Mouse (Mus musculus): ENCODE data around the gene Nt5c2. TPM values are rescaled to one million over a fixed set of nuclear protein-coding genes. Genes with fewer than 3 reads are reported as not detected.

Gene Nt5c2
- polyA plus RNA-seq, 1 experiment from 2014 or later: 107 TPM

DNA sequence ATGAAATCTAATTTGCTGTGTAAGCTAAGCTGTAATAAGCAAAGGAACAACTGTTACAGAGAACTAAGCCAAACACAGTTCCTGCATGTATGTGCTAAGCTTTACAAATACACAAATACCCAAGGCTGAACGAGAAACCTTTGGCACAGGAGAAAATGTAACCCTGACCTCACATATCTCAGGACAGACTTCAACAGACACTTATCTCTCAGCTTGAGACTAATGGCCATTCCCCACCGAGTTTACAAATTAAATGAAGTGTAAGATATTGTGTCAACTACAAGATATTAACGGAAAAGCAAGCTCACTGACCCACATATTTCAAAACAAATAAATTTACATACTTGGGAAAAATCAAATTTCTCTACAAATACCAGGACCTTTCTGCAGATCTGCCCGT lies 86.8 kb downstream of the Nt5c2 start:
- no peak for ATAC-seq (replicated peaks; ENCODE audit: low FRiP score)
- Histone ChIP-seq H3K4me2 (no peak overlapping the region), H3K4me3 (ENCODE audit: low read depth, low read length) (no peak overlapping the region), H3K27me3 (replicated peaks; ENCODE audit: control insufficient read depth, insufficient read depth, low read length) (no peaks in the 10 kb centered on the region), H3K4me1 (replicated peaks; ENCODE audit: control insufficient read depth, insufficient read depth, low read length) (peaks cover 18% of the 10 kb centered on the region), H3K9me3 (ENCODE audit: control insufficient read depth, low read length) (no peaks in the 10 kb centered on the region), H3K9ac (ENCODE audit: low read depth, low read length) (no peak overlapping the region), H3K36me3 (ENCODE audit: control insufficient read depth, insufficient read depth, low read length) (no peaks in the 10 kb centered on the region), H3K27ac (ENCODE audit: low read depth, low read length) (no peak overlapping the region)
- WGBS: 52% methylated on average over 4 of the region's 4 CpGs
- no peak for DNase-seq (ENCODE audit: low spot score)

DNA sequence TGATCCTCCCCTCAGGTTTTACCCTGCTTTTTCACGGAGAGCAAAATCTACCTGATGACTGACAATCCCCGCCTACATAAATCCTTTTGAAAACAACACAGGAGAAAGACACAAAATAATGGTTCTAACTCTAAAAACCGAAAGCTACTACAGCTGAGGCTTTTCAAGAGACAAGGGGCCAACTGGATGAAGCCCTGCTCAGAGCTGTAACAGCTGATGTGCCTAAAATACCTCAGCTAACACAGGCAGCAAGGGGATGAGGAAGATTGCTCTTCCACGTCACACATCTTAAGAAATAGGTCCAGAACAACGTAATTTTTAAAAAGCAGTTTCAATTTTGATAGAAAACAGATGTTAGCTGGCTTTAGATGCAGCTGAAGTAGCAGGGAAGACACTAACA lies 88.0 kb downstream of the Nt5c2 start:
- Histone ChIP-seq H3K4me3 (ENCODE audit: low read depth, low read length) (no peak overlapping the region), H3K36me3 (ENCODE audit: control insufficient read depth, insufficient read depth, low read length) (no peaks in the 10 kb centered on the region), H3K9me3 (ENCODE audit: control insufficient read depth, low read length) (no peaks in the 10 kb centered on the region), H3K9ac (ENCODE audit: low read depth, low read length) (no peak overlapping the region), H3K4me2 (no peak overlapping the region), H3K27ac (ENCODE audit: low read depth, low read length) (no peak overlapping the region), H3K27me3 (replicated peaks; ENCODE audit: control insufficient read depth, insufficient read depth, low read length) (no peaks in the 10 kb centered on the region), H3K4me1 (replicated peaks; ENCODE audit: control insufficient read depth, insufficient read depth, low read length) (peaks cover 11% of the 10 kb centered on the region)
- ATAC-seq (replicated peaks; ENCODE audit: low FRiP score) (no peak), DNase-seq (ENCODE audit: low spot score) (no peak)
- 64% methylated on average over 5 of the region's 5 CpGs for WGBS

DNA sequence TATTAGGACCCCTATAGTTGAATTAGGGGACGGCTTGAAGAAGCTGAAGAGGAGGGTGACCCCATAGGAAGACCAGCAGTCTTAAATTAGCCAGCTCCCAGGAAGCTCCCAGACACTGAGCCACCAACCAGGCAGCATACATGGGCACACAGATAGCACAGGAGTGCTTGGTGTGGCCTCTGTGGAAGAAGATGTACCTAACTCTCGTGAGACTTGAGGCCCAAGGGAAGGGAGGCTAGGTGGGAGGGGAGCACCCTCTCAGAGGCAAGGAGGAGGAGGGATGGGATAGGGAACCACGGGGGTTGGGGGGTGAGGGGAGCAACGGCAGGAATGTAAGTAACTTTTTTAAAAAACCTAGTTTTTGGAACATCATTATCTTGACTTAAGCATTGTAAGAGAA lies 88.6 kb downstream of the Nt5c2 start:
- 45% methylated on average over 4 of the region's 4 CpGs for WGBS
- H3K27ac ChIP-seq (ENCODE audit: low read depth, low read length): no peak overlapping the region

DNA sequence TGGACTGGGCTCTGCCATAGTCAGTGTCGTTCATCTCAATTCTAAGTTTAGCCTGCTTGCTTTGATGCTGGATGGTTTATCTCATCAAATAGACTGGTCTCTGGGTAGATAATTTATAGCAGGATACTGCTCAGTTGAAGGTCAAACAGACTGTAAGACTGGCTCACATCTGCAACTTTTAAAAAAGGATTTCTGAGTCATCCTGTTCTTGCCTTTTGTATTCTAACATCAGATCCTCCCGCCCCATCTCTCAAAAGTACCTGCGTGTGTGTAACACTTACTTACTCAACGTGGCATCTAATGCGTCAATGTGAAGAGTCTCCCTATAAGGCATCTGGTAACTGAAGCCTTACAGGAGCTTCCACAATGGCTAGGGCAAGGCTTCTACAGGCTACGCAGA lies 94.4 kb downstream of the Nt5c2 start:
- H3K4me3 ChIP-seq (ENCODE audit: low read depth, low read length): no peak overlapping the region
- no peaks in the 10 kb centered on the region for H3K36me3 ChIP-seq (ENCODE audit: control insufficient read depth, insufficient read depth, low read length)
- ATAC-seq (replicated peaks; ENCODE audit: low FRiP score) (no peak), DNase-seq (ENCODE audit: low spot score) (no peak)
- no peak overlapping the region for H3K9ac ChIP-seq (ENCODE audit: low read depth, low read length)
- no peak overlapping the region for H3K4me2 ChIP-seq
- WGBS: 76% methylated on average over 6 of the region's 6 CpGs
- H3K9me3 ChIP-seq (ENCODE audit: control insufficient read depth, low read length): no peaks in the 10 kb centered on the region
- H3K4me1 ChIP-seq (replicated peaks; ENCODE audit: control insufficient read depth, insufficient read depth, low read length): no peaks in the 10 kb centered on the region
- no peaks in the 10 kb centered on the region for H3K27me3 ChIP-seq (replicated peaks; ENCODE audit: control insufficient read depth, insufficient read depth, low read length)
- no peak overlapping the region for H3K27ac ChIP-seq (ENCODE audit: low read depth, low read length)

More for the DNA sequence above, 88.6 kb downstream of the Nt5c2 start:
- H3K4me2 ChIP-seq: no peak overlapping the region
- ATAC-seq (replicated peaks; ENCODE audit: low FRiP score): peak; percentile 68; the same call in 1 of the 2 replicates
- no peak for DNase-seq (ENCODE audit: low spot score)
- no peaks in the 10 kb centered on the region for H3K27me3 ChIP-seq (replicated peaks; ENCODE audit: control insufficient read depth, insufficient read depth, low read length)
- H3K9ac ChIP-seq (ENCODE audit: low read depth, low read length): no peak overlapping the region
- peaks cover 11% of the 10 kb centered on the region for H3K4me1 ChIP-seq (replicated peaks; ENCODE audit: control insufficient read depth, insufficient read depth, low read length)
- no peaks in the 10 kb centered on the region for H3K9me3 ChIP-seq (ENCODE audit: control insufficient read depth, low read length)
- H3K4me3 ChIP-seq (ENCODE audit: low read depth, low read length): no peak overlapping the region
- H3K36me3 ChIP-seq (ENCODE audit: control insufficient read depth, insufficient read depth, low read length): no peaks in the 10 kb centered on the region

DNA sequence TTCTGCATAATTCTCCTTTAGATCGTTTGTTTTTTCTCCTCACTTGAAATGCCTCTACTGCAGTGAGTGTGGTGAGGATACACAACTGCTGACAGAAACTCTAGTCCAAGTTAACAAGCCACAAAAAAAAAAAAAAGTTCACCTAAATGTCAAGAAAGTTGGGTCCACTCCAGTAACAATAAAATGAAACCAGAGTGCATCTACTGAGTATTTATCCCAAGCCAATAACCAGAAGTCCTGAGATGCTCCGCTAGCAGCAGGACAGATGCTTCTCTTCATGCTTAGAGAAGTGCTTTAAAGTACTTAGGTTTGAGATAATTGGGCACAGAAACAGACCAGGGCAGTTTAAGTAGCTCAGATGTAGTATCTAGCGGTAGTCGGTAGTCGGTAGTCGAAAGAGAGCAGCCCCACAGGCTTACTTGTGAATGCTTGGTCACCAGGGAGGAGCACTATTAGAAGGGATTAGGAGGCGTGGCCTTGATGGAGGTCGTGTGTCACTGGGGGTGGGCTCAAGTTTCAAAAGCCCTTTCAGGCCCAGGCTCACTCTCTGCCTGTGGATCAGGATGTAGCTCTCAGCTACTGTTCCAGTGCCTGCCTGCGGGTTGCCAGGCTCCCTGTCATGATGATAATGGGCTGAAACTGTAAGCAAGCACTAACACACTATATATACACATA lies 99.4 kb downstream of the Nt5c2 start:
- peaks cover 8% of the 10 kb centered on the region for H3K4me1 ChIP-seq (replicated peaks; ENCODE audit: control insufficient read depth, insufficient read depth, low read length)
- 76% methylated on average over 9 of the region's 9 CpGs for WGBS
- H3K36me3 ChIP-seq (ENCODE audit: control insufficient read depth, insufficient read depth, low read length): no peaks in the 10 kb centered on the region
- H3K27ac ChIP-seq (ENCODE audit: low read depth, low read length): no peak overlapping the region
- H3K9ac ChIP-seq (ENCODE audit: low read depth, low read length): no peak overlapping the region
- H3K4me3 ChIP-seq (ENCODE audit: low read depth, low read length): no peak overlapping the region
- H3K4me2 ChIP-seq: no peak overlapping the region
- DNase-seq (ENCODE audit: low spot score) (no peak), ATAC-seq (replicated peaks; ENCODE audit: low FRiP score) (no peak)
- H3K27me3 ChIP-seq (replicated peaks; ENCODE audit: control insufficient read depth, insufficient read depth, low read length): no peaks in the 10 kb centered on the region
- no peaks in the 10 kb centered on the region for H3K9me3 ChIP-seq (ENCODE audit: control insufficient read depth, low read length)

DNA sequence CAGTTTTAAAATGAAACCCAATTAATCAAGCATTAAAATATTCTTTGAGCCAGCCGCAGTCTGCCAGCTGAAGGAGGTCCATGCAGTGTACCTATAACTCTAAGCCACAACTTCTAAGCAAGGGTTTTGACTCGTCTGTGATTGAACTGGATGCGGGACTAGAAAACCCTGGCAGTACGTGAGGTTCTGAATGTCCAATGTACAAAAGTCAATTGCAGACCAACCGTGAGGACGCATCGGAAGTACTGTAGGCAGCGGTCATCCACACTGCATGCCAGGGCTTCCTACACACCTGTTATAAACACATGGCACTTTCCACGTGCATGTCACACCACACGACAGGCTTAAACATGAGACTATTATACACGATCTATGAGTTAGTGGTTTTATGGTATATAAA lies 101.3 kb downstream of the Nt5c2 start:
- 93% methylated on average over 11 of the region's 11 CpGs for WGBS
- Histone ChIP-seq H3K27ac (ENCODE audit: low read depth, low read length) (no peak overlapping the region), H3K4me2 (no peak overlapping the region), H3K27me3 (replicated peaks; ENCODE audit: control insufficient read depth, insufficient read depth, low read length) (no peaks in the 10 kb centered on the region), H3K4me3 (ENCODE audit: low read depth, low read length) (no peak overlapping the region), H3K9me3 (ENCODE audit: control insufficient read depth, low read length) (no peaks in the 10 kb centered on the region), H3K9ac (ENCODE audit: low read depth, low read length) (no peak overlapping the region), H3K36me3 (ENCODE audit: control insufficient read depth, insufficient read depth, low read length) (no peaks in the 10 kb centered on the region), H3K4me1 (replicated peaks; ENCODE audit: control insufficient read depth, insufficient read depth, low read length) (peaks cover 10% of the 10 kb centered on the region)
- no peak for DNase-seq (ENCODE audit: low spot score)
- no peak for ATAC-seq (replicated peaks; ENCODE audit: low FRiP score)

DNA sequence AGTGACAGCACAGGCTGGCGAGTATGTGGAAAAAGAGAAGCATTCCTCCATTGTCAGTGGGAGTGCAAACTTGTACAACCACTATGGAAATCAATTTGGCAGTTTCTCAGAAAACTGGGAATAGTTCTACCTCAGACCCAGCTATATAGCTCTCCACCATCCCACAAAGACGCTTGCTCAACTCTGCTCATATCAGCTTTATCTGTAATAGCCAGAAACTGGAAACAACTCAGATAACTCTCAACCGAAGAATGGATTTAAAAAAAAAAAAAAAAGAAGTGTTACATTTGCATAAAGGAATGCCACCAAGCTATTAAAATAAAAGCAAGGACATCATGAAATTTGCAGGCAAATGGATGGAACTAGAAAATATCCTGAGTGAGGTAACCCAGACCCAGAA lies 103.5 kb downstream of the Nt5c2 start:
- peak overlapping the region; percentile 27; the same call in 1 of the 2 replicates for H3K4me2 ChIP-seq
- H3K9ac ChIP-seq (ENCODE audit: low read depth, low read length): no peak overlapping the region
- H3K27me3 ChIP-seq (replicated peaks; ENCODE audit: control insufficient read depth, insufficient read depth, low read length): no peaks in the 10 kb centered on the region
- no peaks in the 10 kb centered on the region for H3K9me3 ChIP-seq (ENCODE audit: control insufficient read depth, low read length)
- no peak for DNase-seq (ENCODE audit: low spot score)
- H3K27ac ChIP-seq (ENCODE audit: low read depth, low read length): no peak overlapping the region
- H3K4me1 ChIP-seq (replicated peaks; ENCODE audit: control insufficient read depth, insufficient read depth, low read length): peaks cover 16% of the 10 kb centered on the region
- no peaks in the 10 kb centered on the region for H3K36me3 ChIP-seq (ENCODE audit: control insufficient read depth, insufficient read depth, low read length)
- H3K4me3 ChIP-seq (ENCODE audit: low read depth, low read length): no peak overlapping the region
- 53% methylated on average over 3 of the region's 3 CpGs for WGBS
- no peak for ATAC-seq (replicated peaks; ENCODE audit: low FRiP score)

DNA sequence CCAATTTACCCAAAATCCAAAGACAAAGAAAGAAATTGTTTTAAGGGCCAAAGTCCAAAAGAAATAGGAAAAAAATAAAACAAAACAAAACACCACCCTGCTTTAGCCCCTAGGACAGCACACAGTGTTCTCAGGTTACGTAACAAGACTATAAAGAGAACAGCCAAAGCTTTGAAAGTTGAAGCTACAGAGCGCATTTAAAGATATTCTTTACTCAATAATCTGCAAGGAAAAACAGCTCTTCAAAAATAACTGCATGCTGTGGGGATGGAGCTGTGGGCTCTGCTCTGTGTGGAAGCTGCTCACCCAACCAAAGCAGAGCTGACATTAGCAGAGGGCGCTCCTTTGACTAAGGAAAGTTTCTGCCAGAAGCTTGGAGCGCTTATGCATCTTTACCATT lies 106.0 kb downstream of the Nt5c2 start:
- Histone ChIP-seq H3K4me1 (replicated peaks; ENCODE audit: control insufficient read depth, insufficient read depth, low read length) (peaks cover 33% of the 10 kb centered on the region), H3K9me3 (ENCODE audit: control insufficient read depth, low read length) (no peaks in the 10 kb centered on the region), H3K4me3 (ENCODE audit: low read depth, low read length) (no peak overlapping the region), H3K9ac (ENCODE audit: low read depth, low read length) (peak overlapping the region; percentile 8; the same call in 1 of the 2 replicates), H3K36me3 (ENCODE audit: control insufficient read depth, insufficient read depth, low read length) (no peaks in the 10 kb centered on the region), H3K4me2 (no peak overlapping the region), H3K27me3 (replicated peaks; ENCODE audit: control insufficient read depth, insufficient read depth, low read length) (no peaks in the 10 kb centered on the region), H3K27ac (ENCODE audit: low read depth, low read length) (no peak overlapping the region)
- DNase-seq (ENCODE audit: low spot score): no peak
- 91% methylated on average over 4 of the region's 4 CpGs for WGBS
- ATAC-seq (replicated peaks; ENCODE audit: low FRiP score): no peak

DNA sequence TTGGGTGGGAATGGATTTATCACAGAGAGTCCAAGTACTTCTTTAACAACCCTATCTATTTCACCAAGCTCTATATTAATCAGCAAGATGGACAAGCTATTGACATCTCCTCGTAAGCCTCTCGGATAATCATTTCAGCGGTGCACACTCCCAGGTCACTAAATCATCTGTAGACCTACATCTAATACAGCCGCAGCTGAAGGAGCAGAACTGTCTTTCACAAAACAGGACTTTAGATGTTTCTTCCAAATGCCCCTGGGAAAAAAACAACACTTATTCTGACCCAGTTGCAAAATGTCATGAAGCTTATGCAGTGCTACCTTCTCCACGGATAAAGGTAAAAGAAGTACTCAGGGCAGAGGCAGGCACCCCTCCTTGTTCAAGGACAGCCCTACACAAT lies 106.7 kb downstream of the Nt5c2 start:
- Histone ChIP-seq H3K36me3 (ENCODE audit: control insufficient read depth, insufficient read depth, low read length) (no peaks in the 10 kb centered on the region), H3K4me2 (no peak overlapping the region), H3K27ac (ENCODE audit: low read depth, low read length) (no peak overlapping the region), H3K27me3 (replicated peaks; ENCODE audit: control insufficient read depth, insufficient read depth, low read length) (no peaks in the 10 kb centered on the region), H3K4me1 (replicated peaks; ENCODE audit: control insufficient read depth, insufficient read depth, low read length) (peaks cover 33% of the 10 kb centered on the region), H3K4me3 (ENCODE audit: low read depth, low read length) (no peak overlapping the region), H3K9me3 (ENCODE audit: control insufficient read depth, low read length) (no peaks in the 10 kb centered on the region), H3K9ac (ENCODE audit: low read depth, low read length) (no peak overlapping the region)
- WGBS: 73% methylated on average over 5 of the region's 5 CpGs
- ATAC-seq (replicated peaks; ENCODE audit: low FRiP score) (no peak), DNase-seq (ENCODE audit: low spot score) (no peak)

All from liver, embryonic 11.5 days (tissue).